Mouse (Mus musculus) MEL (cell line): ENCODE results near the gene Mecom.

Source experiments
- CHD2 ChIP-seq: IDR thresholded peaks from 2 replicates; pipeline ENCODE4 v1.6.1; 2011; ENCODE audit warnings: low read length, improper control_type of control experiment
- CTCF ChIP-seq, 3 experiments: IDR thresholded peaks in 2 of 3; conservative IDR thresholded peaks in 1 of 3; 2 replicates each; pipeline ENCODE4 v1.5.1; 2011 to 2012; ENCODE audit warnings: low read length in 3 of 3, low read depth in 2 of 3, mild to moderate bottlenecking in 2 of 3, improper control_type of control experiment in 1 of 3, inconsistent platforms in 1 of 3, mixed read lengths in 1 of 3, moderate library complexity in 1 of 3; ENCODE audit not compliant: control insufficient read depth in 1 of 3, insufficient read depth in 1 of 3, poor library complexity in 1 of 3, severe bottlenecking in 1 of 3
- MAX ChIP-seq: IDR thresholded peaks from 2 replicates; pipeline ENCODE4 v1.6.1; 2011; ENCODE audit warnings: low read length, improper control_type of control experiment
- MYB ChIP-seq: IDR thresholded peaks from 2 replicates; pipeline ENCODE4 v1.6.1; 2011; ENCODE audit warnings: mild to moderate bottlenecking, low read depth, low read length, improper control_type of control experiment
- MYC ChIP-seq: IDR thresholded peaks from 2 replicates; pipeline ENCODE4 v1.6.1; 2011; ENCODE audit warnings: low read depth, mild to moderate bottlenecking, low read length, improper control_type of control experiment, moderate library complexity
- POLR2A ChIP-seq, 2 experiments: IDR thresholded peaks; 2 replicates each; pipeline ENCODE4 v1.6.1; 2011 to 2012; ENCODE audit warnings: low read length in 2 of 2, mild to moderate bottlenecking in 2 of 2, control low read depth in 1 of 2, improper control_type of control experiment in 1 of 2, low read depth in 1 of 2, moderate library complexity in 1 of 2; ENCODE audit not compliant: control insufficient read depth in 1 of 2, insufficient read depth in 1 of 2, poor library complexity in 1 of 2
- RAD21 ChIP-seq: IDR thresholded peaks from 2 replicates; pipeline ENCODE4 v1.6.1; 2011; ENCODE audit warnings: mild to moderate bottlenecking, low read depth, low read length, improper control_type of control experiment
- SMC3 ChIP-seq: IDR thresholded peaks from 2 replicates; pipeline ENCODE4 v1.6.1; 2011; ENCODE audit warnings: low read depth, low read length, improper control_type of control experiment

DNA sequence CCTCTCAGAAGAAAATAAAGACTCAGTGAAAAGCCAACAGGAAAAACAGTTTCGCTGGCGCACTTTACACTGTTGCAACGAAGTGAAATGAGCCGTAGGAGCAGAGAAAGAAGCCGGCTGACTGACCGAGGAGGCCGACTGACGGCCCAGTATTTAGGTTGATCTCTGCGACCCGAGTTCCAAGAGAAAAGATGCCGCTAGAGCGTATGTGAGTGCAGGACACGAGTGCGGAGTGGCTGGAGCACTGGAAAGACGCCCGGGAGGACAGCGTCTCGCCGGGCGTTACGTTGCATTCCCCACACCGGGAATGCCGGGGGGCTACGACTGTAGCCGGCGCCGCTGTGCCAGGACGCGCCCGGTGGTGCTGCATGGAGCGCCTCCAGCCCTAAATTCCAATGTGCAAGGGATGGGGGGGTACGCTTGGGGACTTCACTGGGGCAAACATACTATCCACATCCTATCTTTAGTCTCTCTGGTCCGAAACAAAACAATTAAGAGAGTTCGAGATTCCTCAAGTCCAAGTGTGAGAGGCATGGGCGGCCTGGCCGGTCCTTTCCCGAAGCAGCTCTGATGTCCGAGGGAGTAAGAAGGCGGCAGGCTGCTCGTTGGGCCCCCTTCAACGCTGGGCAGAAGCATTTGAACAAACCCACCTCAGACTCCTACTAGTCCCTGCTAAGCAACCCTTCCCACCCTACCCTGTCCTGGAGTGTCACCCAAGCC, 40.1 kb downstream of the Mecom start:
- TF ChIP-seq MAX (no peak), POLR2A (IDR thresholded peaks at IDR 0.05; ENCODE audit: control insufficient read depth in 1 of 2, insufficient read depth in 1 of 2, low read depth in 1 of 2, low read length in 2 of 2, poor library complexity in 1 of 2) (no peak), MYC (no peak), CTCF (IDR thresholded peaks at IDR 0.05 in 2 of 3, conservative IDR thresholded peaks at IDR 0.05 in 1 of 3; ENCODE audit: control insufficient read depth in 1 of 3, insufficient read depth in 1 of 3, low read depth in 2 of 3, low read length in 3 of 3, poor library complexity in 1 of 3, severe bottlenecking in 1 of 3) (no peak), MYB (no peak), CHD2 (no peak), RAD21 (no peak), SMC3 (no peak)
